In genomic region chr5:129015020-129015419, GRCm38 (mm10) we compare ENCODE assay signal across 28 mouse cellular contexts.
"Had no signal": no experiment of that assay in that cellular context is flagged by ENCODE, and none has a peak within 500 bp of the region (broad histone marks: within the 10 kb centered on the region; RNA-seq: fewer than 3 reads in every experiment).

No protein-coding gene starts in this region.

- H3K4me2 ChIP-seq: embryonic facial prominence, embryonic 12.5 days; embryonic facial prominence, embryonic 13.5 days; embryonic facial prominence, embryonic 15.5 days; forebrain, embryonic 12.5 days; forebrain, embryonic 13.5 days; forebrain, embryonic 15.5 days had no signal

- DNase-seq: cerebellum, adult 8-10 months; cerebellum, adult 9-10 months; cerebellum, adult 9-11 months; cerebellum, postnatal 10 days; cerebellum, postnatal 14 days; cerebellum, postnatal 25 days; cerebellum, postnatal 36 days; embryo, embryonic 11 days; forebrain, postnatal 0 days; gastrocnemius, adult 2 months; gastrocnemius, postnatal 10 days; gastrocnemius, postnatal 14 days; gastrocnemius, postnatal 25 days; gastrocnemius, postnatal 36 days; heart, adult 11 months; heart, adult 18-20 months; heart, adult 2 months had no signal

- H3K36me3 ChIP-seq: embryonic facial prominence, embryonic 10.5 days; embryonic facial prominence, embryonic 12.5 days; embryonic facial prominence, embryonic 13.5 days; embryonic facial prominence, embryonic 15.5 days; forebrain, embryonic 10.5 days; forebrain, embryonic 12.5 days; forebrain, embryonic 15.5 days had no signal

- H3K9ac ChIP-seq: embryonic facial prominence, embryonic 12.5 days; embryonic facial prominence, embryonic 13.5 days; embryonic facial prominence, embryonic 15.5 days; forebrain, embryonic 12.5 days; forebrain, embryonic 13.5 days; forebrain, embryonic 15.5 days; forebrain, postnatal 0 days had no signal

- H3K4me1 ChIP-seq: embryonic facial prominence, embryonic 12.5 days had no signal

- ATAC-seq: forebrain, embryonic 13.5 days; forebrain, embryonic 14.5 days; forebrain, embryonic 15.5 days; forebrain, embryonic 16.5 days; forebrain, postnatal 0 days had no signal

- H3K27ac ChIP-seq: embryonic facial prominence, embryonic 10.5 days; embryonic facial prominence, embryonic 12.5 days; embryonic facial prominence, embryonic 13.5 days; embryonic facial prominence, embryonic 15.5 days; forebrain, embryonic 10.5 days; forebrain, embryonic 12.5 days; forebrain, embryonic 13.5 days; forebrain, embryonic 15.5 days; gastrocnemius, adult 2 months; heart, adult 2 months had no signal

- H3K9me3 ChIP-seq: embryonic facial prominence, embryonic 10.5 days; embryonic facial prominence, embryonic 12.5 days; embryonic facial prominence, embryonic 13.5 days; embryonic facial prominence, embryonic 15.5 days; forebrain, embryonic 10.5 days; forebrain, embryonic 12.5 days; forebrain, embryonic 13.5 days; forebrain, embryonic 15.5 days had no signal

- H3K27me3 ChIP-seq: embryonic facial prominence, embryonic 12.5 days; embryonic facial prominence, embryonic 13.5 days; embryonic facial prominence, embryonic 15.5 days; forebrain, embryonic 13.5 days; forebrain, embryonic 15.5 days had no signal

- H3K4me3 ChIP-seq: embryonic facial prominence, embryonic 10.5 days; embryonic facial prominence, embryonic 12.5 days; embryonic facial prominence, embryonic 13.5 days; embryonic facial prominence, embryonic 15.5 days; erythroblast, embryonic 14.5 days; forebrain, embryonic 10.5 days; forebrain, embryonic 12.5 days; forebrain, embryonic 13.5 days; forebrain, embryonic 15.5 days; gastrocnemius, adult 2 months; heart, adult 2 months had no signal
